Mouse (Mus musculus): ENCODE measurements around the gene Gm20937. TPM values are rescaled to one million over a fixed set of nuclear protein-coding genes. Genes with fewer than 3 reads are reported as not detected.
"Not testable (repeated sequence)": the region's sequence is repeated elsewhere in the genome, so short reads cannot be mapped to it uniquely, and the experiment has no call there.

Gene Gm20937
- total RNA-seq (2015): not detected in 2 replicates
- not detected in 2 replicates for total RNA-seq (2017)

GRCm38 (mm10) chrY:68294798-68295197, at the start of gene Gm20937:
Gene Gm20937 (minus strand): TSS chrY:68294898.
- not testable (repeated sequence) for ATAC-seq (replicated peaks; ENCODE audit: poor library complexity)

Other genes with a start within 250 kb of the Gm20937 start
- not detected in 2 replicates for gene Gm20816, start 243.1 kb upstream of the Gm20937 start, total RNA-seq (2015)
- gene Gm20816, start 243.1 kb upstream of the Gm20937 start, total RNA-seq (2017): not detected in 2 replicates